Mouse (Mus musculus): ENCODE results near the gene Atad2b. TPM values are rescaled to one million over a fixed set of nuclear protein-coding genes. Genes with fewer than 3 reads are reported as not detected.
"Not testable (repeated sequence)": the region's sequence is repeated elsewhere in the genome, so short reads cannot be mapped to it uniquely, and the experiment has no call there.

Gene Atad2b
- polyA plus RNA-seq, 1 experiment from 2014 or later: 14.7 TPM

- Histone ChIP-seq H3K27me3 (no peaks in the 10 kb centered on the region), H3K36me3 (ENCODE audit: poor library complexity, severe bottlenecking) (no peaks in the 10 kb centered on the region), H3K27ac (no peak overlapping the region), H3K4me1 (peaks cover 12% of the 10 kb centered on the region), H3K9ac (no peak overlapping the region), H3K4me3 (no peak overlapping the region), H3K4me2 (no peak overlapping the region), H3K9me3 (replicated peaks) (no peaks in the 10 kb centered on the region)
- ATAC-seq: no peak
- WGBS: 42% methylated on average over 3 of the region's 3 CpGs
Observed at GRCm38 (mm10) chr12:4914441-4914840, 2.7 kb upstream of the Atad2b start.

- Histone ChIP-seq H3K4me2 (no peak overlapping the region), H3K36me3 (ENCODE audit: poor library complexity, severe bottlenecking) (no peaks in the 10 kb centered on the region), H3K9me3 (replicated peaks) (no peaks in the 10 kb centered on the region), H3K27ac (no peak overlapping the region), H3K4me3 (no peak overlapping the region), H3K27me3 (no peaks in the 10 kb centered on the region), H3K4me1 (peaks cover 17% of the 10 kb centered on the region), H3K9ac (no peak overlapping the region)
- ATAC-seq: no peak
- 77% methylated on average over 3 of the region's 3 CpGs for WGBS
Observed at GRCm38 (mm10) chr12:4914944-4915343, 2.2 kb upstream of the Atad2b start.

GRCm38 (mm10) chr12:4917805-4918591 lies 845 bp downstream of the Atad2b start:
- H3K9ac ChIP-seq: peak overlapping the region; percentile 99
- peak overlapping the region; percentile 97 for H3K4me3 ChIP-seq
- no peaks in the 10 kb centered on the region for H3K9me3 ChIP-seq (replicated peaks)
- H3K36me3 ChIP-seq (ENCODE audit: poor library complexity, severe bottlenecking): no peaks in the 10 kb centered on the region
- H3K27me3 ChIP-seq: no peaks in the 10 kb centered on the region
- ATAC-seq: peak; percentile 69; the same call in 1 of the 2 replicates
- H3K4me2 ChIP-seq: peak overlapping the region; percentile 80
- peak overlapping the region; percentile 99 for H3K27ac ChIP-seq
- peaks cover 22% of the 10 kb centered on the region for H3K4me1 ChIP-seq
- WGBS: 0% methylated on average over 47 of the region's 48 CpGs

GRCm38 (mm10) chr12:4928197-4928596 lies 11.0 kb downstream of the Atad2b start:
- Histone ChIP-seq H3K9me3 (replicated peaks) (no peaks in the 10 kb centered on the region), H3K9ac (no peak overlapping the region), H3K4me2 (no peak overlapping the region), H3K27me3 (no peaks in the 10 kb centered on the region), H3K27ac (no peak overlapping the region), H3K4me3 (no peak overlapping the region), H3K36me3 (ENCODE audit: poor library complexity, severe bottlenecking) (no peaks in the 10 kb centered on the region), H3K4me1 (no peaks in the 10 kb centered on the region)
- 97% methylated on average over 2 of the region's 2 CpGs for WGBS
- no peak for ATAC-seq

GRCm38 (mm10) chr12:4930820-4931548 lies 13.8 kb downstream of the Atad2b start:
- ATAC-seq: no peak
- H3K27me3 ChIP-seq: no peaks in the 10 kb centered on the region
- no peak overlapping the region for H3K4me2 ChIP-seq
- H3K9ac ChIP-seq: no peak overlapping the region
- H3K4me3 ChIP-seq: no peak overlapping the region
- 88% methylated on average over 3 of the region's 3 CpGs for WGBS
- no peaks in the 10 kb centered on the region for H3K36me3 ChIP-seq (ENCODE audit: poor library complexity, severe bottlenecking)
- 0 out of 2 replicates have a peak, but pooled peaks cover 4% of the 10 kb centered on the region for H3K4me1 ChIP-seq
- H3K9me3 ChIP-seq (replicated peaks): no peaks in the 10 kb centered on the region
- H3K27ac ChIP-seq: no peak overlapping the region

- H3K27ac ChIP-seq: no peak overlapping the region
- H3K9ac ChIP-seq: no peak overlapping the region
- ATAC-seq: no peak
Observed at GRCm38 (mm10) chr12:4952272-4952671, 35.1 kb downstream of the Atad2b start.

GRCm38 (mm10) chr12:4953156-4953555 lies 36.0 kb downstream of the Atad2b start:
- H3K36me3 ChIP-seq (ENCODE audit: poor library complexity, severe bottlenecking): peaks cover 64% of the 10 kb centered on the region
- ATAC-seq: no peak
- H3K9me3 ChIP-seq (replicated peaks): no peaks in the 10 kb centered on the region
- H3K9ac ChIP-seq: no peak overlapping the region
- H3K27ac ChIP-seq: no peak overlapping the region
- no peak overlapping the region for H3K4me2 ChIP-seq
- H3K4me1 ChIP-seq: no peaks in the 10 kb centered on the region
- H3K4me3 ChIP-seq: no peak overlapping the region
- H3K27me3 ChIP-seq: no peaks in the 10 kb centered on the region
- 94% methylated on average over 4 of the region's 4 CpGs for WGBS

More at GRCm38 (mm10) chr12:4952272-4952671, 35.1 kb downstream of the Atad2b start:
- WGBS: 95% methylated on average over 1 of the region's 1 CpGs
- no peak overlapping the region for H3K4me3 ChIP-seq
- H3K36me3 ChIP-seq (ENCODE audit: poor library complexity, severe bottlenecking): peaks cover 67% of the 10 kb centered on the region
- H3K4me1 ChIP-seq: no peaks in the 10 kb centered on the region
- H3K27me3 ChIP-seq: no peaks in the 10 kb centered on the region
- H3K9me3 ChIP-seq (replicated peaks): no peaks in the 10 kb centered on the region
- H3K4me2 ChIP-seq: no peak overlapping the region

- Histone ChIP-seq H3K9me3 (replicated peaks) (no peaks in the 10 kb centered on the region), H3K4me3 (no peak overlapping the region), H3K4me2 (no peak overlapping the region), H3K4me1 (no peaks in the 10 kb centered on the region), H3K9ac (no peak overlapping the region), H3K27ac (no peak overlapping the region), H3K36me3 (ENCODE audit: poor library complexity, severe bottlenecking) (peaks cover 53% of the 10 kb centered on the region), H3K27me3 (no peaks in the 10 kb centered on the region)
- 38% methylated on average over 1 of the region's 1 CpGs for WGBS
- ATAC-seq: no peak
Observed at GRCm38 (mm10) chr12:4972939-4973338, 55.8 kb downstream of the Atad2b start.

GRCm38 (mm10) chr12:4978324-4978723 lies 61.2 kb downstream of the Atad2b start:
- no peak for ATAC-seq
- Histone ChIP-seq H3K36me3 (ENCODE audit: poor library complexity, severe bottlenecking) (peaks cover 57% of the 10 kb centered on the region), H3K4me2 (no peak overlapping the region), H3K4me3 (no peak overlapping the region), H3K27me3 (no peaks in the 10 kb centered on the region), H3K27ac (no peak overlapping the region), H3K9ac (no peak overlapping the region), H3K4me1 (no peaks in the 10 kb centered on the region), H3K9me3 (replicated peaks) (no peaks in the 10 kb centered on the region)
- WGBS: 89% methylated on average over 6 of the region's 6 CpGs

- Histone ChIP-seq H3K4me1 (no peaks in the 10 kb centered on the region), H3K9me3 (replicated peaks) (no peaks in the 10 kb centered on the region), H3K36me3 (ENCODE audit: poor library complexity, severe bottlenecking) (no peaks in the 10 kb centered on the region), H3K9ac (no peak overlapping the region), H3K4me2 (no peak overlapping the region), H3K27me3 (no peaks in the 10 kb centered on the region), H3K27ac (no peak overlapping the region), H3K4me3 (no peak overlapping the region)
- ATAC-seq: no peak
Observed at GRCm38 (mm10) chr12:4996981-4997380, 79.8 kb downstream of the Atad2b start.

- Histone ChIP-seq H3K4me1 (no peaks in the 10 kb centered on the region), H3K27me3 (no peaks in the 10 kb centered on the region)
- WGBS: 62% methylated on average over 3 of the region's 3 CpGs
Observed at GRCm38 (mm10) chr12:5005338-5005737, 88.2 kb downstream of the Atad2b start.

GRCm38 (mm10) chr12:5005776-5006175 lies 88.6 kb downstream of the Atad2b start:
- ATAC-seq; H3K27me3 ChIP-seq; H3K36me3 ChIP-seq (ENCODE audit: poor library complexity, severe bottlenecking); H3K9ac ChIP-seq; H3K4me3 ChIP-seq; H3K9me3 ChIP-seq (replicated peaks); H3K4me2 ChIP-seq; H3K4me1 ChIP-seq: not testable (repeated sequence)
- peak overlapping the region; percentile 54; the same call in 1 of the 2 replicates for H3K27ac ChIP-seq
- 51% methylated on average over 3 of the region's 3 CpGs for WGBS

More at GRCm38 (mm10) chr12:5005338-5005737, 88.2 kb downstream of the Atad2b start:
- no peak for ATAC-seq
- Histone ChIP-seq H3K4me3 (no peak overlapping the region), H3K9me3 (replicated peaks) (no peaks in the 10 kb centered on the region), H3K36me3 (ENCODE audit: poor library complexity, severe bottlenecking) (peaks cover 4% of the 10 kb centered on the region; the same call in 1 of the 2 replicates), H3K4me2 (no peak overlapping the region), H3K9ac (no peak overlapping the region), H3K27ac (no peak overlapping the region)
